Mouse (Mus musculus): ENCODE measurements around the gene Exoc4.

DNA sequence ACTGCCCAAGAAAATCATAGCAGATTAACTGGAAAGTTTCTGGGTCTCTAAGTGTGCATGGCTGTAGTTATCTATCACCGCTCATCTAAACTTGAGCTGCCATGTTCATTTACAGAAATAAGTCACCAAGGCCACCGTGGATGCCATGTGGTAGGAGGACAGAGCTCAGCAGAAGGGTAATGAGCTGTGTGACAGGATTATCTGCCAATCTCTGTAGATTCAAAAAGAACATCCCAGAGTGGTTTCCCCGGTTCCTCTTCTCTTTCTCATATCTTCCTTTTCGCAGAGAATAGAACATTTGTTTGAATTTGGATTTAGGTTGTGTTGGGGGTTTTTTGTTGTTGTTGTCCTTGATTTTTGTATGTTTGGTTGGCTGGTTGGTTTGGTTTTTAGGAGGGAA is 676.0 kb downstream of the Exoc4 start:
- no peak for TF ChIP-seq CTCF (IDR thresholded peaks at IDR 0.05; ENCODE audit: low read depth)
- no peak for TF ChIP-seq EP300 (IDR thresholded peaks at IDR 0.05; ENCODE audit: low read depth)
